Mouse (Mus musculus) cerebellum, adult (tissue): ENCODE measurements around the gene Vmn2r83.
A peak's percentile ranks its signal among the peaks of the same experiment; 100 is the strongest.
"Not testable (repeated sequence)": the region's sequence is repeated elsewhere in the genome, so short reads cannot be mapped to it uniquely, and the experiment has no call there.

ENCODE experiments used
- ATAC-seq: cut with Nextera tagmentation; 2 replicates; pipeline ENCODE4 v1.9.2; 2017; ENCODE audit warnings: mild to moderate bottlenecking, moderate library complexity, mixed read lengths; ENCODE audit not compliant: insufficient number of reproducible peaks, low FRiP score, low TSS enrichment

The Vmn2r83 gene

GRCm38 (mm10) chr10:79468431-79468830, at the start of gene Vmn2r83:
Gene Vmn2r83, plus strand, starts transcription at chr10:79468731.
- no peak for ATAC-seq

- ATAC-seq = not testable (repeated sequence)
These were observed 33.2 kb upstream of the Vmn2r83 start for GRCm38 (mm10) chr10:79435141-79435820.

GRCm38 (mm10) chr10:79495886-79496285, 27.4 kb downstream of the Vmn2r83 start:
- ATAC-seq = no peak

GRCm38 (mm10) chr10:79496701-79497288, 28.3 kb downstream of the Vmn2r83 start:
- ATAC-seq = no peak

GRCm38 (mm10) chr10:79502830-79503644, 34.5 kb downstream of the Vmn2r83 start:
- ATAC-seq = no peak

- ATAC-seq = no peak
These were observed 38.2 kb downstream of the Vmn2r83 start for GRCm38 (mm10) chr10:79506709-79507108.

- no peak for ATAC-seq
These were observed 55.9 kb downstream of the Vmn2r83 start for GRCm38 (mm10) chr10:79524433-79524832.

- ATAC-seq = no peak
These were observed 57.2 kb downstream of the Vmn2r83 start for GRCm38 (mm10) chr10:79525456-79526325.

- ATAC-seq = no peak
These were observed 58.3 kb downstream of the Vmn2r83 start for GRCm38 (mm10) chr10:79526661-79527452.

- no peak for ATAC-seq
These were observed 58.9 kb downstream of the Vmn2r83 start for GRCm38 (mm10) chr10:79527453-79527845.

GRCm38 (mm10) chr10:79528081-79528480, 59.5 kb downstream of the Vmn2r83 start:
- no peak for ATAC-seq

GRCm38 (mm10) chr10:79530241-79530640, 61.7 kb downstream of the Vmn2r83 start:
- no peak for ATAC-seq

- no peak for ATAC-seq
These were observed 62.2 kb downstream of the Vmn2r83 start for GRCm38 (mm10) chr10:79530721-79531120.

- no peak for ATAC-seq
These were observed 63.1 kb downstream of the Vmn2r83 start for GRCm38 (mm10) chr10:79531593-79531992.

- no peak for ATAC-seq
These were observed 64.1 kb downstream of the Vmn2r83 start for GRCm38 (mm10) chr10:79532678-79533077.

- peak; percentile 38; the same call in 1 of the 2 replicates for ATAC-seq
These were observed 64.8 kb downstream of the Vmn2r83 start, which contains the start of gene Plpp2 for GRCm38 (mm10) chr10:79533126-79533911. Gene Plpp2, minus strand, starts transcription at chr10:79533796.

GRCm38 (mm10) chr10:79534426-79534825, 65.9 kb downstream of the Vmn2r83 start:
- ATAC-seq = no peak

GRCm38 (mm10) chr10:79535431-79535830, 66.9 kb downstream of the Vmn2r83 start:
- no peak for ATAC-seq
